Mouse (Mus musculus): ENCODE data around the gene Aldh3b2. TPM values are rescaled to one million over a fixed set of nuclear protein-coding genes. Genes with fewer than 3 reads are reported as not detected.

The Aldh3b2 gene
- polyA plus RNA-seq, 1 experiment from 2014 or later = 0.70 TPM

DNA sequence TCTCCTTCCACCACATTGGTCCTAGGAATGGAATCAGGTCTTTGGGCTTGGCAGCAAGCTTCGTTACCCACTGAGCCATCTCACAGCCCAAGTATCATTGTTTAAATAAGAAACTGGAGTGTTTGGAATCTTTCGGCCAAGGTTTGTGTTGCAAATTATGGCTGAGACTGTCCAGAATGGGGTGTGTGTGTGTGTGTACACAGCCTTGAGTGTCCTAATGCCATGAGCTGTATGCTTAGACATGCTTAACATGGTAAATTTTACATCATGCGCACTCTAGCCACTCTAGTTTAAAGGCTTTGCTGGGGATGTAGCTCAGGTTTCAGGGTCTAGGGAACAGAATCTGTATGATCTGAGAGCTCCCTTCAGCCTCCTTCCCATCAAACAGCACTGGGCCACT lies 23.4 kb downstream of the Aldh3b2 start:
- WGBS = 91% methylated on average over 3 of the region's 3 CpGs
- H3K9ac ChIP-seq = no peak overlapping the region
- no peaks in the 10 kb centered on the region for H3K9me3 ChIP-seq
- no peak overlapping the region for H3K27ac ChIP-seq
- no peaks in the 10 kb centered on the region for H3K36me3 ChIP-seq (replicated peaks)
- H3K4me3 ChIP-seq (replicated peaks) = no peak overlapping the region
- no peak overlapping the region for H3K4me2 ChIP-seq
- peaks cover 5% of the 10 kb centered on the region for H3K4me1 ChIP-seq
- peaks cover 9% of the 10 kb centered on the region for H3K27me3 ChIP-seq
- no peak for ATAC-seq (ENCODE audit: low FRiP score)

DNA sequence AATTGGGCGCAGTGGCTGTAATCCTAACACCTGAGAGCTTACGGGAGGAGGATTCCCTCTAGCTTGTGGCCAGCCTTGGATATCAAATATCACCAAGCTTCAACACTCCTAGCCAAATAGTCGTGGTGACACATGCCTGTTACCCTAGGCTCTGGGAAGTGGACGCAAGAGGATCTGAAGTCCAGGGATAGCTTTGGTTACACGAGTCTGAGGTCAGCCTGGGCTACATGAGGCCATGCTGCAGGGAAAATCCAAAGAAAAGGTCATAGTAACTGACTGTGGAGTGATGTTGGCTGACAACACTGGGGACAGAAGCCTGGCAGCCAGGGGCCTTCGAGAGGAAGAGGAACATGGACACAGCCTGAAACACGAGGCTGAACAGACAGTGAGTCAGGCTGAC lies 24.0 kb downstream of the Aldh3b2 start:
- Histone ChIP-seq H3K4me1 (peaks cover 8% of the 10 kb centered on the region), H3K9ac (no peak overlapping the region), H3K27ac (no peak overlapping the region), H3K27me3 (peaks cover 9% of the 10 kb centered on the region), H3K9me3 (no peaks in the 10 kb centered on the region), H3K4me2 (no peak overlapping the region), H3K4me3 (replicated peaks) (no peak overlapping the region), H3K36me3 (replicated peaks) (no peaks in the 10 kb centered on the region)
- no peak for ATAC-seq (ENCODE audit: low FRiP score)
- WGBS = 74% methylated on average over 7 of the region's 7 CpGs

DNA sequence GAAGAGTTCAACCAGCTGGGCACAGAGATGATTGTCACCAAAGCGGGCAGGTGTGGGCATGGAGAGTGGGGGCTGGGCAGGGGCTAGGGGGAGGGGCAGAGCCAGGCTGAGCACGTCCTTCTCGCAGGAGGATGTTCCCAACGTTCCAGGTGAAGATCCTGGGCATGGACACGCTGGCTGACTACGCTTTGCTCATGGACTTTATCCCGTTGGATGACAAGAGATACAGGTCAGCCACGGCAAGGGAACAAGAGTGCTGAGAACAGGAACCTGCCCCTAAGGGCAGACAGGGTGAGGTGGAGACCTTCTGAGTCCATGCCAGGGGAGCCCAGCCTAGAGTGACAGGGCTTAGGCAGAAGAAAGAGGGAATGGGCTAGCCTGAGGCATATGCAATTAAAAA lies 24.6 kb downstream of the Aldh3b2 start:
- H3K27ac ChIP-seq = no peak overlapping the region
- no peaks in the 10 kb centered on the region for H3K9me3 ChIP-seq
- no peak overlapping the region for H3K9ac ChIP-seq
- 86% methylated on average over 8 of the region's 8 CpGs for WGBS
- peaks cover 9% of the 10 kb centered on the region for H3K27me3 ChIP-seq
- no peak overlapping the region for H3K4me2 ChIP-seq
- ATAC-seq (ENCODE audit: low FRiP score) = no peak
- H3K36me3 ChIP-seq (replicated peaks) = no peaks in the 10 kb centered on the region
- no peak overlapping the region for H3K4me3 ChIP-seq (replicated peaks)
- peaks cover 14% of the 10 kb centered on the region for H3K4me1 ChIP-seq

DNA sequence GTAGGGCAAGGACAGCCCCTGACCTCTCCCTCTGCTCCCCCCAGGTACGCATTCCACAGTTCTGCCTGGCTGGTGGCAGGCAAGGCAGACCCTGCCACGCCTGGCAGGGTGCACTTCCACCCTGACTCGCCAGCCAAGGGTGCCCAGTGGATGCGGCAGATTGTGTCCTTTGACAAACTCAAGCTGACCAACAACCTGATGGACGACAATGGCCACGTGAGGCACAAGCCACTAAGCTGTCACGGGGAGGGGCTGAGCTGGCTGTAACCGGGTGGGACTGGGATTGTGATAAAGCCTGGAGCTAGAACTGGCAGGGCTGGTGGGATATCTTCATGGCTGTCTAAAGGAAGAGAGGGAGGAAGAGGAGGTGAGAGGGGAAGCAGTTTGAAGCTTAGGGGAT lies 25.1 kb downstream of the Aldh3b2 start:
- no peaks in the 10 kb centered on the region for H3K36me3 ChIP-seq (replicated peaks)
- no peak overlapping the region for H3K4me3 ChIP-seq (replicated peaks)
- no peak overlapping the region for H3K27ac ChIP-seq
- peaks cover 16% of the 10 kb centered on the region for H3K4me1 ChIP-seq
- H3K9me3 ChIP-seq = no peaks in the 10 kb centered on the region
- no peak for ATAC-seq (ENCODE audit: low FRiP score)
- WGBS = 70% methylated on average over 8 of the region's 8 CpGs
- H3K4me2 ChIP-seq = no peak overlapping the region
- peaks cover 9% of the 10 kb centered on the region for H3K27me3 ChIP-seq
- no peak overlapping the region for H3K9ac ChIP-seq

DNA sequence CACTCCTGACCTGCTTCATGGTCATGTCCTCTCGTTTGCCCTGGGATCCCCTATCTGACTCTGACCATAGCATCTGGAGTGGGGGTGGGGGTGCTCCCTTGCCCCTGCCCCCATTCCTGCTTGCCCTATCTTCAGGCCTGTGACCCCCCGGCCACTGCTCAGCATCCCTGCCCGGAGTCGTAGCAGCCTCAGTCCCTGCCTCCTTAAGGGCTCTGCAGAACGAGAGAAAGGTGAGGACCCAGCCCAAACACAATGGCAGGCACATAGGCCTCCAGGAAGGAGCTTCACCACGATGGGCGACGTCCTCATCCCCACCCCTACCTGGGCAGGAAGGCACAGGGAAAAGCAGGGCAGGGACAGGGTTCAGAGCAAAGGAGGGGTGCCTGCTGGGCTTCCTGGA lies 26.2 kb downstream of the Aldh3b2 start:
- Histone ChIP-seq H3K36me3 (replicated peaks) (no peaks in the 10 kb centered on the region), H3K4me3 (replicated peaks) (no peak overlapping the region), H3K27ac (no peak overlapping the region), H3K9ac (no peak overlapping the region), H3K27me3 (peaks cover 4% of the 10 kb centered on the region; the same call in 1 of the 2 replicates), H3K4me1 (peaks cover 16% of the 10 kb centered on the region), H3K9me3 (no peaks in the 10 kb centered on the region), H3K4me2 (no peak overlapping the region)
- WGBS = 79% methylated on average over 8 of the region's 8 CpGs
- ATAC-seq (ENCODE audit: low FRiP score) = no peak

DNA sequence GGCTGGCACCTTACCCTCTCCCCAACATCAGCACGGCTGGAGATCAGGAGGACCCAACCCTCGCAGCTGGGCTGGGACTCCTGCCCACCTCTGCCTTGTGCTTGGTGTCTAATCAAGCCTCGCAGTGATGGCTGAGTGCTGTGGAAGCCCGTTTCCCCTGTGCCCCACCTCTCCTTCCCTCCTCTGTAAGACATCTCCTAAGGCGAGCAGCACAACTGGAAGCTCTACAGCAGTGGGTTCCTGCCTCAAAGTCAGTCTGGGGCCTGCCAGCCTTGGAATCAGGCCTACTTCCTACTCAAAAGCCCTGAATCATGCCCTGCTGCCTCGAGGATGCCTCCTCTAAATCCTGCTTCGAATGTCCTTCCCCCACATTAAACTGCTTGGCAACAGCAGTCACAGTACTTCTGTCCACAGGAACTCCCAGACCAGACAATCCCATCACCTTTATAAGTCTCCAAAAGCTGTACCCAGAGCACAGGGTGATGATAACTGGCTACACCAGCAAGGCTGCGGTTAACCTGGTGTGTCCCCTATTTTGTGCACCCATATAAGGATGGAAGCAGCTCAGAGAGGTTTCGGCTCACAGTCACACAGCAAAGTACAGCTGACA lies 27.1 kb downstream of the Aldh3b2 start:
- 91% methylated on average over 9 of the region's 9 CpGs for WGBS
- Histone ChIP-seq H3K27ac (no peak overlapping the region), H3K36me3 (replicated peaks) (no peaks in the 10 kb centered on the region), H3K9ac (0 out of 2 replicates have a peak overlapping the region, but pooled peaks have one; percentile 93), H3K4me2 (peak overlapping the region; percentile 89), H3K4me1 (peaks cover 16% of the 10 kb centered on the region), H3K9me3 (no peaks in the 10 kb centered on the region), H3K4me3 (replicated peaks) (no peak overlapping the region), H3K27me3 (peaks cover 4% of the 10 kb centered on the region; the same call in 1 of the 2 replicates)
- no peak for ATAC-seq (ENCODE audit: low FRiP score)

GRCm38 (mm10) chr19:4000119-4000900 lies 28.2 kb downstream of the Aldh3b2 start, which contains the start of the genes Nudt8 and Gm49405:
Nudt8 (plus strand) TSS chr19:4000580.
Gm49405 (plus strand) TSS chr19:4000626.
- Histone ChIP-seq H3K27me3 (peaks cover 4% of the 10 kb centered on the region; the same call in 1 of the 2 replicates), H3K27ac (peak within 1 kb of the TSS; percentile 98), H3K4me1 (peaks cover 16% of the 10 kb centered on the region), H3K9me3 (no peaks in the 10 kb centered on the region), H3K9ac (peak within 1 kb of the TSS; percentile 93), H3K4me2 (peak within 1 kb of the TSS; percentile 89), H3K4me3 (replicated peaks) (peak within 1 kb of the TSS; percentile 77), H3K36me3 (replicated peaks) (0 out of 2 replicates have a peak, but pooled peaks cover 3% of the 10 kb centered on the region)
- under 1% methylated on average over 64 of the region's 64 CpGs for WGBS
- peak; percentile 91 for ATAC-seq (ENCODE audit: low FRiP score)

GRCm38 (mm10) chr19:4000949-4001525 lies 28.9 kb downstream of the Aldh3b2 start:
- peak overlapping the region; percentile 77 for H3K4me3 ChIP-seq (replicated peaks)
- 0 out of 2 replicates have a peak, but pooled peaks have one; percentile 9 for ATAC-seq (ENCODE audit: low FRiP score)
- H3K4me1 ChIP-seq = peaks cover 16% of the 10 kb centered on the region
- peak overlapping the region; percentile 89 for H3K4me2 ChIP-seq
- 16% methylated on average over 17 of the region's 17 CpGs for WGBS
- H3K9ac ChIP-seq = peak overlapping the region; percentile 93
- H3K9me3 ChIP-seq = no peaks in the 10 kb centered on the region
- H3K27ac ChIP-seq = peak overlapping the region; percentile 98
- peaks cover 8% of the 10 kb centered on the region for H3K36me3 ChIP-seq (replicated peaks)
- peaks cover 4% of the 10 kb centered on the region; the same call in 1 of the 2 replicates for H3K27me3 ChIP-seq

GRCm38 (mm10) chr19:4001752-4002151 lies 29.6 kb downstream of the Aldh3b2 start:
- Histone ChIP-seq H3K27ac (no peak overlapping the region), H3K36me3 (replicated peaks) (peaks cover 16% of the 10 kb centered on the region), H3K9ac (no peak overlapping the region), H3K4me2 (no peak overlapping the region), H3K9me3 (no peaks in the 10 kb centered on the region), H3K4me1 (peaks cover 16% of the 10 kb centered on the region), H3K27me3 (peaks cover 4% of the 10 kb centered on the region; the same call in 1 of the 2 replicates), H3K4me3 (replicated peaks) (no peak overlapping the region; the same call in 1 of the 2 replicates)
- WGBS = 90% methylated on average over 5 of the region's 5 CpGs
- no peak for ATAC-seq (ENCODE audit: low FRiP score)

- Histone ChIP-seq H3K4me3 (replicated peaks) (no peak within 1 kb of the TSS), H3K27ac (no peak within 1 kb of the TSS), H3K9me3 (no peaks in the 10 kb centered on the region), H3K4me1 (peaks cover 16% of the 10 kb centered on the region), H3K4me2 (no peak within 1 kb of the TSS), H3K36me3 (replicated peaks) (peaks cover 29% of the 10 kb centered on the region), H3K27me3 (no peaks in the 10 kb centered on the region), H3K9ac (no peak within 1 kb of the TSS)
- ATAC-seq (ENCODE audit: low FRiP score) = no peak
- 89% methylated on average over 1 of the region's 1 CpGs for WGBS
Observed at GRCm38 (mm10) chr19:4003112-4003511, 31.0 kb downstream of the Aldh3b2 start, which contains the start of gene Doc2g. Doc2g (plus strand) TSS chr19:4003313.

- Histone ChIP-seq H3K27ac (no peak overlapping the region), H3K4me3 (replicated peaks) (no peak overlapping the region), H3K36me3 (replicated peaks) (peaks cover 34% of the 10 kb centered on the region), H3K27me3 (no peaks in the 10 kb centered on the region), H3K9ac (no peak overlapping the region), H3K4me1 (peaks cover 16% of the 10 kb centered on the region), H3K4me2 (no peak overlapping the region), H3K9me3 (no peaks in the 10 kb centered on the region)
- ATAC-seq (ENCODE audit: low FRiP score) = no peak
- 83% methylated on average over 12 of the region's 12 CpGs for WGBS
Observed at GRCm38 (mm10) chr19:4003641-4004040, 31.5 kb downstream of the Aldh3b2 start.

DNA sequence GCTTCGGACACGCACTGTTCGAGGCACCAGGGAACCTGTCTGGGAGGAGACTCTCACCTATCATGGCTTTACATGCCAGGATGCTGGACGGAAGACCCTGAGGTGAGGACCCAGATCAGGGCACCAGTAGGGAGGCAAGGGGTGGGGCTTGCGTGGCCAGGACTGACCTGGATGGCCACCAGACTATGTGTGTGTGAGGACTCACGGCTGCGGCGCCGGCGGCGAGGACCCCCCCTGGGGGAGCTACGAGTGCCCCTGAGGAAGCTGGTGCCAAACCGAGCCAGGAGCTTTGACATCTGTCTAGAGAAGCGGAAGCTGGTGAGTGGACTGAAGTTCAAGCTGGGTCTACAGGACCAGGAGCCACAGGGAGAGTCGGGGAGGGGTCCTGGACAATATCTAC lies 32.2 kb downstream of the Aldh3b2 start:
- no peak for ATAC-seq (ENCODE audit: low FRiP score)
- Histone ChIP-seq H3K9me3 (no peaks in the 10 kb centered on the region), H3K27me3 (no peaks in the 10 kb centered on the region), H3K36me3 (replicated peaks) (peaks cover 41% of the 10 kb centered on the region), H3K9ac (no peak overlapping the region), H3K4me3 (replicated peaks) (no peak overlapping the region), H3K4me1 (peaks cover 16% of the 10 kb centered on the region), H3K4me2 (no peak overlapping the region), H3K27ac (no peak overlapping the region)
- 90% methylated on average over 15 of the region's 15 CpGs for WGBS
